Mouse (Mus musculus) gastrocnemius, adult 8-10 months (tissue): Measurements from ENCODE around the gene Klhdc10. TPM values are rescaled to one million over a fixed set of nuclear protein-coding genes. Genes with fewer than 3 reads are reported as not detected.
"Not testable (repeated sequence)": the region's sequence is repeated elsewhere in the genome, so short reads cannot be mapped to it uniquely, and the experiment has no call there.

Experiments used
- DNase-seq, 2 experiments: peaks; one replicate each; pipeline ENCODE4 v3.0.0; 2022; ENCODE audit warnings: low spot score in 2 of 2
- total RNA-seq, 4 experiments: library from RNA; stranded (reverse); gene quantifications; 2 replicates each; pipeline ENCODE4 v1.2.4; 2022

Gene Klhdc10
- total RNA-seq = 10 to 100 TPM; 35.6 to 46.1 (median 40.0) TPM

- DNase-seq = peak; percentile 98 to 99
These were observed at the start of gene Klhdc10 for GRCm38 (mm10) chr6:30401308-30402015. Klhdc10 (plus strand) TSS chr6:30401868.

GRCm38 (mm10) chr6:30352762-30353161, 48.9 kb upstream of the Klhdc10 start:
- DNase-seq = no peak

DNA sequence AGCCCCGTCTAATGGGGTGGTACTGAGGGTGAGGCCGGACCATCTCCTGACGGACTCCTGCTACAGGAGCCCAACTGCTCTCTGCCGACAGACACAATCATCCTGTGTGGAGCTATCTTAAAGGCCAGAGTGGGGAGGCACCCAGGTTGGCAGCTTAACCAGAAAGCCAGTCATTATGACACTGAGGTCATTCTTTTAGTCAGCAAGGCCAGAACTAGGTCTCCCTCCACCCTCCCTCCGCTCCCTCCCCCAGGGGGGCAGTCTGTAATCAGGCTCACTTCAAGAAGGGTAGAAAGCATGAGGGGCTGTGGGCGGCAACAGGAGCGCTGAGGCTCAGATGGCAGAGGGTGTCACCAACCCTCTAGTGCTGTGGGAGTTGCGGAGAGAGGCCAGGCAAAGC, 48.0 kb upstream of the Klhdc10 start:
- no peak for DNase-seq

DNA sequence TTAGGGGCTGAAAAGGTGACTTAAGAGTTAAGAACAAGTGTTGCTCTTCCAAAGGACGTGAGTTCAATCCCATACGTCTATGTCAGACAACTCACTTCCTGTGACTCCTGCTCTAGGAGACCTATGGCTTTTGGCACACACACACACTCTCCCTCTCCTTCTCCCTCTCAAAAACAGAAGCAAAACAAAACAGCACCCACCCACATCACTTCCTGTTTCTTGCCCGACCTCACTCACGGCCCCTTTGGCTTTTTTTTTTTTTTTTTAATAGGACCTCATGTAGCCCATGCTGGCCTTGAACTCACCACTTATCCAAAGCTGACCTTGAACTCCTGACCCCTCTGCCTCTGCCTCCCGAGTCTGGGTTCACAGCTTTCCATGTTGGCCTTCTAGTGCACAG, 46.9 kb upstream of the Klhdc10 start:
- no peak for DNase-seq

DNA sequence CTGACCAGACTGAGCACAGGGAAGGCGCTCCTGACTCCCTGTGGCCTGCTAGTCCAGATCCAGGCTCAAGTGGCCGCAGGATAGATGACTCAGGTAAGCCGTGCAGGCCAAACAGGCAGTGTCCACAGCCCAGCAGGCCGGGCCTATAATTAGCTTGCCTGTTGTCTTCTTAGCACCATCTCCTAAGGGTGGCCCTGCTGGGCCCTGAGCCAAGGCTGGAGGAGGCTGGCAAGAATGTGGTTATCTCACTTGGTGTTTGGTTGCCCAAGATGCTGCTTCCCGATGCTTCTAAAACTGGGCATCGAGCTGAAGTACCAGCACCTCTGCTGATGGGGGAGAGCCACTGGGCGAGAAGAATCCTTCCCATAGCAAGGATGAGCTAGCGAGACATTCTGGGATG, 46.0 kb upstream of the Klhdc10 start:
- DNase-seq = peak; percentile 40 to 81

DNA sequence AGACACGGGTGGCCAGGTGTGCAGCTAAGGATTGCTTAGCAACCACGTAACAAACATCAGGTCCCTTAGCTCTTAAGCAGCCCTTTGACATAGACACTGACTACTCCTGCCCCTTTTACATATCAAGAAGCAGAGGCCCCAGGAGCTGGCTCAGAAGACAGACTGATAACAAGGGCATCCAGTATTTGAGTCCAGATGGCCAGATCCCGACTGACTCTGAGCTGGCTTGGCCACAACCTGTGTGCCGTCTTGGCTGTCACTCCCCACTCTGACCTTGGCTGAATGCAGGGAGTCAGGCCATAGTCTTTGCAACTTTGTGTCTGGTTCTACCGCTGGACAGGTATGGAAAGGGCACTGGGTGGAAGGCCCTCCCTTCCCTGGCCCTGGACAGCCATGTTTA, 45.5 kb upstream of the Klhdc10 start:
- DNase-seq = no peak

DNA sequence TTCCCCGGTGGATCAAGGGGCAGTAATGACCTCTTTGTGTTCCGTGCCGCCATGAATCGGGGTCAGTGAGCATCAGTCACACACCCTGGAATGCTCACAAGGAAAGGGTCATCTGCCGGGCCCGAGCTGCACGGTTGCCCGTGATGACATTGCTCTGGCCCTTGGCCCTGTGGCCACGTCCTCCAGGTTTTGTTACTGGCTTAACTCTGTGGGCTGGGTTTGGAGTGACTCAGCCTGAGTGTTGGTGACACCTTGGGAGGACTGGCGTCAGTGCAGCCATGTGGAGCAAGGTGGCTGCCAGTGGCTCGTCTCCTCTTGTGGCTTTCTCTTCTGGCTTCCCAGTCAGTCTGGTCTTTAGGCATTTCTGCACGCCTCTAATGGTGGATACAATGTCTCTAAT, 45.0 kb upstream of the Klhdc10 start:
- peak in 1 of 2 experiments; percentile 33 for DNase-seq

DNA sequence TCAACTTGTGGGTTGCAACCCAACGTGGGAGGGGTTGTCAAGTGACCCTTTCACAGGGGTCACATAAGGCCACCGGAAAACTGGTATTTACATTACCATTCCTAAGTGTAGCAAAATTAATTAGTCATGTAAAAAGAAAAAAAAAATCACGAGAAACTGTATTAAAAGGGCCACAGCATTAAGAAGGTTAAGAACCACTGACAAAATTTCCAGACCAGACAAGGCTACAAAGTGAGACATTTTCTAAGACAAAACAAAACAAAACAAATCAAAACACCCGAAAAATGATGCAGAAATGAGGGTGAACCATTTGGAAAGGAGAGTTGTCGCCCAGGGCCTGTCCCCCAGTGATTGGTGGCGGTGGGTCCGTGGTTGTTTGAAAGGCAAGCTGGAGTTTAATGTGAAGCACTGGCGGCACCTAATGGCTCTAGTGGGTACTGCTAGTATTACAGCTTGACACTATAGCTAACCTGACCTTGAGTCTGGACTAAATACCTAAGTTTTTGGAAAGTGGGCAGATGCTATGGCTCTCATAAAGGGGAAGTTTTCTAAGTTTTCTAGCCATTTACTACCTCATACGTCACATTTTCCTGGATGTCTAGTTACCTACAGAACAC, 44.0 kb upstream of the Klhdc10 start:
- peak; percentile 77 to 79 for DNase-seq

DNA sequence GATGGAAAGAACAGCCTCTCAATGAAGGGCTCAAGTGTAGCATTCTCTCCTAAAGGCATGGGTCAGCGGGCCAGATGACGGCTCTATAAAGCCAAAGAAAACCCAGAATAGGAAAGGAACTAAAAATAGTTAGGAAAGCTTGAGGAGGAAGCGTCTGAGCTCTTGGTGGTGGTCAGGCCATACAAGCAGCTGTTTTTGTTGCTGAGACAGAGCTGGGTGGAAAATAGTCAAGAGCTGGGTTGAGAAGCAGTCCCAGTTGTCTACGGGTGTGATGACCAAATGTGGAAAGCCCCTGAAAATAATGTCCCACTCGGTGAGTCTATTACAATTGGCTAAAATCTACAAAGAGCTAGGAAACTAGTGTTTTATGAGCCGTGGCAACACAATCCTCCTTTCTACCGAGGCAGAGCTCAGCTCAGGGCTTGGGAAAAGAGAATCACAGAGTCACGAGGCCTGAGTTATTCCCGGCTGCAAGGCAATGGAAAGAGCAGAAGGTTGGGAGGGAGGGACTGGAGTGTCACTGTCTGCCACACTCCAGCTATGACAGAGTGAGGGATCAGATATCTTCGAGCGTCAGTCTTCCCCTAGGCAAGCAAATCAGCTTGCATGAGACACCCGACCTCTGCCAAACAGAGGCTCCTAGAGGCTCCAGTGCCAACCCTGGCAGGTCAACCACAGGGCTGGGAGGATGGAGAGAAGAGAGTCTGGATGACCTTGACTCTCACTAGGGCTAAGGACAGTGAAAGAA, 41.7 kb upstream of the Klhdc10 start:
- peak; percentile 73 to 84 for DNase-seq

- DNase-seq = no peak
These were observed 37.9 kb upstream of the Klhdc10 start for GRCm38 (mm10) chr6:30363808-30364207.

- DNase-seq = no peak
These were observed 32.4 kb upstream of the Klhdc10 start for GRCm38 (mm10) chr6:30369291-30369690.

- no peak for DNase-seq
These were observed 28.9 kb upstream of the Klhdc10 start for GRCm38 (mm10) chr6:30372627-30373369.

DNA sequence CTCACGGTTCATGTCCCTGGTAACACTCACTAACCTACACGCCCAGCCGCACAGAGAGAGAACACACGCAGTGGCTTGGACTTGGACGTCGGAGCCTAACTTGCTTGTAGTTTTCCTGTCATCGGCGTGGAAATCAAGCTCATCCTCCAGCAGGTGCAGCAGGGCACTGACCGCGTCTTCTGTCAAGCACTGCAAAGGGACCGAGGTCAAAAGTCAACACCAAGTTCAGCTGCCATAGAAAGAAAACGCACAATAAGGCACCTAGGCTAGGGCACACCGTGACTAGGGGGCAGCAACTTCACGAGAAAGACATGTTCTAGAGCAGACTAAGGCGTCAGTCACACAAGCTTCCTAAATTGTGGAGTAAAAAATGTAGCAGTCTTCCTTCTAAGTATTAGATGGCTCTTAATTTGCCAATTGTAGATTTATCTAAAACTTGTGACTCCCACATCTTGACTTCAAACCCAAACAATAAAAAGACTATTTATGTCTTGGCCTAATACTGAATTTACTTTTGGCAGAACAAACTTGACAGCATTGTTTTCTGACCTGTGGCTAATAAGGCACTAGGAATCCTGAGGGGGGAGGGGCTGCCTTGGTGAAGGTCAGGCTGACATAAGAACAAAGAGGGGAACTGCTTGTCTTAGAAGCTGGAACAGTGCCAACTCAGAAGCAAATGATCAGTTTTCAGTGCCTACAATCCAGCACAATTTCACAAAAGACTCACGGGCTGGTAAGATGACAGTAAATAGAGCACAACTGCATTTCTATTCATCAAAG, 26.7 kb upstream of the Klhdc10 start:
- DNase-seq = no peak

DNA sequence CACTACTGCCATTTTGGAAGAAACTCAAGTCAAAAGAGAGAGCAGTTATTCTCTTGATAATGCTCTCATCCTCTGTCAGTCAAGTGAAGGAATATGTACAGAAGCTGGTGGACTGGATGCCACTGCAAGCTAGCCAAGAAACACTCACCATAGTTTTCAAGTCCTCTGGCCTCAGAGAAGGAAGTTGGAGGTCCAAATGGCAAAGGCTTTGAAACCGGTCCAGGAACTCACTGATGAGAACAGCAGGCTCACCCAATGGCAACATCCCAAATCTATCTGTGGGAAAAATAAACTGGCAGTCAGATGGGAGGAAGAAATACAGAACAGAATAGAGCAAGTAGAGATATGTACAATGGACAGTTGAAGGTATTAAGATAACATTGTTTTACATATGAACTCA, 25.9 kb upstream of the Klhdc10 start:
- DNase-seq = peak in 1 of 2 experiments; percentile 34

DNA sequence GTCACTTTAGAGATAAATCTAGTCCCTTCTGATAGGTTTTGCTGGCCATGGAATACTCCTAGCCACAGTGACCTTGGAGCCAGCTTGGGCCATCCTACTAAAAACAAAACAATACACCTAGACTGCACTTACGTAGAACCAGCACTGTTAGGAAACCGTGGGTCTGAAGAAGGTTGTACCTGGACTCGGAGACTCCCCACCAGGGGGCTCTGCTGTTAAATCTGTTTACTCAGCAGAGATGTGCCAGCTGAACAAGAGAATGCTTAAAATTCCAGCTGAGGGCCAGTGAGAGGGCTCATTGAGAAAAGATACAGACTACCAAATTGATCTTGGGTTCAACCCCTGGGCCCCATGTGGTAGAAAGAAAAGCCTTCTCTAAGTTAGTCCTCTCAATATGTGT, 20.6 kb upstream of the Klhdc10 start:
- DNase-seq = no peak

GRCm38 (mm10) chr6:30390271-30390670, 11.4 kb upstream of the Klhdc10 start:
- DNase-seq = not testable (repeated sequence)

DNA sequence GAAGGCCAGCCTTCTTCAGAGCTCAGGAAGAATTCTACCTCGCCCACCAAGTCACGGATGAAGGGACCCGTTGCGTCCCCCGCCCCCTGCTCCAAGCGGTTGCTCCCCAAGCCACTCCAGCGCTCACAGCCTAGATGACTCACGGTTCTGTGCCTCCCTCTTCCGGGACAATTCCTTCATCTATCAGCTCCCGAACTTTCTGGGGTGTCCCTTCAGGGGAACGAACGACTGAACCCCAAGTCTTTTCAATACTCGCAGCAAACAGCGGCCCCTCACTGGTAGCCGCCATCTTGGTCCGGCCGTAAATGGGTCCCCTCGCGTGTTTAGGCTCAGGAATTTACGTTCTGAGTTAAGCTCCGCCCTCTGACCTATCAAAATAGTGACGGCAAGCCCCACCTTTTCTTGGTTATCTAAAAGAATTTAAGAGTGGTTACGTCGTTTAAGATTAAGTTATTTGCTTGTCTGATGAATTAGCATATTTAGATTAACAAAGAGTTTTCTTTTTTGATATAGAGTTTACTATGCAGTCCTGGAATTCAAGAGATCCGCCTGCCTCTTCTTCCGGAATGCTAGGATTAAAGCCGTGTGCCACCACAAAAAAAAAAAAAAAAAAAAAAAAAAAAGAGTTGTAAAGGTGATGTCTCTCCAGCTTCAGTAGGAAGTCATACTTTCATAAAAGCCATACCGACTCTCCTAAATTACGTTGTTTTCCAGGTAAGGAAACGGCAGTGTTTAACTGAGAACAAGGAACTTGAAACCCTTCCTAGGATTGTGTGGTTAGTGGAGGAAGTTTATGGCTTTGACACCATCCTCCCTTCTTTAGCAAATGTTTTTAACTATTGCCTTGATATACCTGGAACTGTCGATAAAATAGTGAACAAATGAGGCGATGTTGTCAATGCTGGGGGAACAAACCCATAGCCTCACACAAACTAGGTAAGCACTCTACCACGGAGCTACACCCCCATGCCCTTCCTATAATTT, 10.7 kb upstream of the Klhdc10 start, which contains the start of gene Zc3hc1:
TSS of gene Zc3hc1 (minus strand) at position 315 of the 984 bp plus-strand sequence.
- DNase-seq = peak; percentile 41 to 50

DNA sequence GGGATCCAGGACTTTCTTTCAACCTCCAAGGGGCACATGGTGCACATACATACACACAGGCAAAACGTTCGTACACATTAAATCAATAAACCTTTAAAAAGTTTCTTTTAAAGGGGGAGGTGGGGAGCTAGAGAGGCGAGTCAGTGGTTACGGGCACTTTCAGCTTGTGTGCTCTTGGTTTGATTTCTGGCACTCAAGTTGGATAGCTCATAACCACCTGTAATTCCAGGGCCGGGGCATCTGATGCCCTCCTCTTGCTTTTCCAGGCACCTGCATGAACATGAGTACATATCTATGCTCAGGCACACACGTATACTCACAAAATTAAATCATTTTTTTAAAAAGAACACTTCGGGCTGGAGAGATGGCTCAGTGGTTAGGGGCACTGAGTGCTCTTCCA, 9.7 kb upstream of the Klhdc10 start:
- DNase-seq = no peak

DNA sequence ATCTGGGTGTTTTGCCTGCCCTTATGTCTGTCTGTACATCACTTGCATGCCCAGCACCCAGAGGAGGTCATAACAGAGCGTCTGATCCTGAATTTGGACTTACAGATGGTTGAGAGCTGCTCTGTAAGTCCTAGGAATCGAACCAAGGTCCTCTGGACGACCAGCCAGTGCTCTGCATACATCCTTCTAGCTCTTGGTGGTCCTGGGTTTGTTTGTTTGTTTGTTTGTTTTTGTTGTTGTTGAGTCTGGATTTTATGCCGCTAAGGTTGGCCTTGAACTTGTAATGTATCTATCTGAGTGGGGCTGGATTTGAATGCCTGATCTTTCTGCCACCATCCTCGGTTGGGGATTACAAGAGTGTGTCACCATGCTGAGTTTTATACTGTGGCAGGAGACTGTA, 1.5 kb upstream of the Klhdc10 start:
- DNase-seq = no peak

GRCm38 (mm10) chr6:30400716-30401115, 952 bp upstream of the Klhdc10 start:
- no peak for DNase-seq
